Mouse (Mus musculus) hindbrain, embryonic 12.5 days (tissue): ENCODE measurements around the gene Fam163a. TPM values are rescaled to one million over a fixed set of nuclear protein-coding genes. Genes with fewer than 3 reads are reported as not detected.
A peak's percentile ranks its signal among the peaks of the same experiment; 100 is the strongest.
"Not testable (repeated sequence)": the region's sequence is repeated elsewhere in the genome, so short reads cannot be mapped to it uniquely, and the experiment has no call there.

Experiments used
- ATAC-seq: fragments of 200-750 bp; cut with Nextera tagmentation; 2 replicates; pipeline ENCODE4 v1.8.0; 2017; ENCODE audit warnings: moderate TSS enrichment; ENCODE audit not compliant: low FRiP score
- H3K27ac ChIP-seq: fragments of 300-500 bp; sonication (generic); 2 replicates; pipeline ENCODE4 v1.5.1; 2016; ENCODE audit warnings: mild to moderate bottlenecking
- H3K27me3 ChIP-seq: fragments of 300-500 bp; sonication (generic); 2 replicates; pipeline ENCODE4 v1.6.1; 2016; ENCODE audit warnings: mild to moderate bottlenecking
- H3K36me3 ChIP-seq: fragments of 300-500 bp; sonication (generic); 2 replicates; pipeline ENCODE4 v1.6.1; 2016; ENCODE audit warnings: mild to moderate bottlenecking
- H3K4me1 ChIP-seq: fragments of 300-500 bp; sonication (generic); 2 replicates; pipeline ENCODE4 v1.6.1; 2016
- H3K4me2 ChIP-seq: fragments of 300-500 bp; sonication (generic); replicated peaks from 2 replicates; pipeline ENCODE4 v1.6.1; 2016; ENCODE audit warnings: mild to moderate bottlenecking
- H3K4me3 ChIP-seq: fragments of 300-500 bp; sonication (generic); 2 replicates; pipeline ENCODE4 v1.5.1; 2016; ENCODE audit warnings: mild to moderate bottlenecking
- H3K9ac ChIP-seq: fragments of 300-500 bp; sonication (generic); 2 replicates; pipeline ENCODE4 v1.6.1; 2016; ENCODE audit warnings: mild to moderate bottlenecking, moderate library complexity
- H3K9me3 ChIP-seq: fragments of 300-500 bp; sonication (generic); replicated peaks from 2 replicates; pipeline ENCODE4 v1.6.1; 2016; ENCODE audit warnings: mild to moderate bottlenecking
- WGBS: fragments of 180-500 bp; shearing (Covaris S2); methylation state at CpG from one replicate; pipeline ENCODE4 v1.1.7; 2016; 5-methylcytosine and 5-hydroxymethylcytosine counted together
- polyA plus RNA-seq: library from polyadenylated mRNA; unstranded; fragments of >200 nt; fragmentation: Nextera tagmentation; extraction: Ambion mirVana; gene quantifications from 2 replicates; pipeline ENCODE4 v1.2.1, GENCODE M21; 2016

Gene Fam163a
- 6.4 and 7.9 TPM in 2 replicates for polyA plus RNA-seq

GRCm38 (mm10) chr1:156204656-156205131 lies at the start of gene Fam163a:
TSS of gene Fam163a (minus strand) at chr1:156205026.
- WGBS, result under 1% methylated on average over 44 of the region's 44 CpGs
- H3K9me3 ChIP-seq, result no peaks in the 10 kb centered on the region
- H3K9ac ChIP-seq, result peak within 1 kb of the TSS; percentile 60
- H3K27ac ChIP-seq, result no peak within 1 kb of the TSS
- peak within 1 kb of the TSS; percentile 47 for H3K4me3 ChIP-seq
- H3K4me2 ChIP-seq, result peak within 1 kb of the TSS; percentile 78
- peaks cover 24% of the 10 kb centered on the region for H3K4me1 ChIP-seq
- ATAC-seq, result peak; percentile 83
- peaks cover 53% of the 10 kb centered on the region for H3K27me3 ChIP-seq
- H3K36me3 ChIP-seq, result no peaks in the 10 kb centered on the region

- H3K9me3 ChIP-seq, H3K27me3 ChIP-seq, H3K9ac ChIP-seq, H3K36me3 ChIP-seq, H3K4me1 ChIP-seq, H3K27ac ChIP-seq, H3K4me3 ChIP-seq, ATAC-seq, H3K4me2 ChIP-seq: not testable (repeated sequence)
- WGBS, result 88% methylated on average over 4 of the region's 4 CpGs
These were observed 46.3 kb upstream of the Fam163a start for GRCm38 (mm10) chr1:156251096-156251495.

DNA sequence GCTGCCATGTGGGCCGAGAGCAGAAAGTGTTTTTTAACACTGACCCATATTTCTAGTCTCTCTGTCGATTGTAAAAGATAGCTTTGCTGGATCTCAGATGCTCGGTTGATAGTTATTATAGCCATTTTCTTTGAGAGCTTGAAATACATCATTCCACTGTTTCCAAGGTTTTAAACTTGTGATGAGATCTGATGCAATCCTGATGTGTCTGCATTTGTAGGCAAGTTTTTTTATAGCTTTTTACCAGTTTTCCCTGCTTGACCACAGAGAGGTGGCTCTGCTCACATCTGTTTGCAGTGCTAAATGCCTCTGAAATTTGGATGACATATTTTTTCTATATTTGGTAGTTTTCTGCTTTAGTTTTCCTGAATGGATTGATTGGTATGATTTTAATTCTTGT lies 43.1 kb upstream of the Fam163a start:
- Histone ChIP-seq H3K36me3 (no peaks in the 10 kb centered on the region), H3K27ac (no peak overlapping the region), H3K4me3 (no peak overlapping the region), H3K9me3 (no peaks in the 10 kb centered on the region), H3K9ac (no peak overlapping the region), H3K4me1 (no peaks in the 10 kb centered on the region), H3K27me3 (no peaks in the 10 kb centered on the region), H3K4me2 (no peak overlapping the region)
- 77% methylated on average over 3 of the region's 3 CpGs for WGBS
- no peak for ATAC-seq

DNA sequence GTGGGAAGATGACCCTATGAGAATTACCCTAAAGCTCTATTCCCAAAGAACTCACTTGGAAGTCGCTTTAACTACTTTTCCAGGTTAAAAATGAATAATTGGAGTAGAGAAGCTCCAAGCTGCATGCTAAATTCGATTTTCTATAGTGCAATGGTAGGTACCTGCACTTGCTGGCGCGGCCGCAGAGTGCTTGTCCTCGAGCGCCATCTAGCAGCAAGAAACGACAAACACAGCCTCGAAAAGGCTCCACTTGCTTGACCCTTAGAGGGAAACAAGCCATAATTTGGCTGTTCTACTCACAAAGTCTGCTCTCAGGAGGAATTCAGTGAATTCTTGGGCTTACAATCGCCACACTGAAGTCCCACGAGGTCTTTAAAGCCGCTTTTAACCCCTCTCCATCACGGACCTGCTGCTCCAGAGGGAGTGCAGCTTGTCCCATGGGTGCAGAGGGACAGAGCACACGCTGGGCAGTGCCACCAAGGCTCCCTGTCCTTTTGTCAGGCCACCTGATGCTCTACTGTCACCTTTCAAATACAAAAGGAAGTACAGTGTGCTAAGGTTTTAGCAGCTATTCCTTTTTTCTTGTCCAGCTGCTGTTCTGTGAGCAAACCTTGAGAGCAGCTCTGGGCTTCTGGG lies 37.0 kb upstream of the Fam163a start:
- Histone ChIP-seq H3K4me3 (no peak overlapping the region), H3K9ac (no peak overlapping the region), H3K9me3 (no peaks in the 10 kb centered on the region), H3K27me3 (no peaks in the 10 kb centered on the region), H3K4me2 (no peak overlapping the region), H3K4me1 (no peaks in the 10 kb centered on the region), H3K27ac (no peak overlapping the region), H3K36me3 (no peaks in the 10 kb centered on the region)
- no peak for ATAC-seq
- 10% methylated on average over 14 of the region's 14 CpGs for WGBS

DNA sequence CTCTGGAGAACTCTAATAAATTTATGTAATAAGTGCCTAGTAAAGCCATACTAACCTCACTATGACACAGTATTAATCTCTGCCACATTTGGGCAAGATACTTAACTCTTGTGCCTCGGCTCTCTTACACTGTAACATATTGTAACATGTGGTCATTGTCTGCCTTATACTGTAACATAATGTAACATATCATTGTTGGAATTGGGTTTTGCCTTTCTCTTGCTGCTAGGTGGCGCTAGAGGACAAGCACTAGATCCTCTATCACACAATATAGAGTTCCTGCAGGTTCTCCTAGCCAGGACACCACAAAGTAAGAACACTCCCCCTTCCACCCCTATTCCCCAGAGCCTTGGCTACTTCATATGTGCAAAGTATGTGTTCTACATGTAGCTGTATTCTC lies 36.2 kb upstream of the Fam163a start:
- no peaks in the 10 kb centered on the region for H3K9me3 ChIP-seq
- H3K4me2 ChIP-seq, result no peak overlapping the region
- H3K4me1 ChIP-seq, result no peaks in the 10 kb centered on the region
- H3K27me3 ChIP-seq, result no peaks in the 10 kb centered on the region
- H3K9ac ChIP-seq, result no peak overlapping the region
- 42% methylated on average over 2 of the region's 2 CpGs for WGBS
- no peaks in the 10 kb centered on the region for H3K36me3 ChIP-seq
- no peak overlapping the region for H3K4me3 ChIP-seq
- ATAC-seq, result no peak
- no peak overlapping the region for H3K27ac ChIP-seq

DNA sequence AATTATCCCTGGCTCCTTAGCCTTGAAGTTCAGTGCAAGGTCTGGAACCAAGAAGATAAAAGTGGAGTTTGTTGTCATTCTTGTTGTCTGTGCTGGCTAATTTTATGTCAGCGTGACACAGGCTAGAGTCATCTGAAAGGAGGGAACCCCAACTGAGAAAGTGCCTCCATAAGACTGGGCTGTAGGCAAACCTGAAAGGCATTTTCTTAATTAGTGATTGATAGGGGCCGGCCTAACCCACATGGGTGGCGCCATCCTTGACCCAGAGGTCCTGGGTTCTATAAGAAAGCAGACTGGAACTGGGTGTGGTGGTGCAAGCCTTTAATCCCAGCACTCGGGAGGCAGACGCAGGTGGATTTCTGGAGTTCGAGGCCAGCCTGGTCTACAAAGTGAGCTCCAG lies 26.3 kb upstream of the Fam163a start:
- Histone ChIP-seq H3K27ac (peak overlapping the region; percentile 35; the same call in 1 of the 2 replicates), H3K36me3 (no peaks in the 10 kb centered on the region), H3K4me1 (peaks cover 8% of the 10 kb centered on the region; the same call in 1 of the 2 replicates), H3K27me3 (no peaks in the 10 kb centered on the region), H3K4me2 (no peak overlapping the region), H3K4me3 (no peak overlapping the region), H3K9me3 (no peaks in the 10 kb centered on the region), H3K9ac (no peak overlapping the region)
- 80% methylated on average over 6 of the region's 6 CpGs for WGBS
- ATAC-seq, result 0 out of 2 replicates have a peak, but pooled peaks have one; percentile 6

DNA sequence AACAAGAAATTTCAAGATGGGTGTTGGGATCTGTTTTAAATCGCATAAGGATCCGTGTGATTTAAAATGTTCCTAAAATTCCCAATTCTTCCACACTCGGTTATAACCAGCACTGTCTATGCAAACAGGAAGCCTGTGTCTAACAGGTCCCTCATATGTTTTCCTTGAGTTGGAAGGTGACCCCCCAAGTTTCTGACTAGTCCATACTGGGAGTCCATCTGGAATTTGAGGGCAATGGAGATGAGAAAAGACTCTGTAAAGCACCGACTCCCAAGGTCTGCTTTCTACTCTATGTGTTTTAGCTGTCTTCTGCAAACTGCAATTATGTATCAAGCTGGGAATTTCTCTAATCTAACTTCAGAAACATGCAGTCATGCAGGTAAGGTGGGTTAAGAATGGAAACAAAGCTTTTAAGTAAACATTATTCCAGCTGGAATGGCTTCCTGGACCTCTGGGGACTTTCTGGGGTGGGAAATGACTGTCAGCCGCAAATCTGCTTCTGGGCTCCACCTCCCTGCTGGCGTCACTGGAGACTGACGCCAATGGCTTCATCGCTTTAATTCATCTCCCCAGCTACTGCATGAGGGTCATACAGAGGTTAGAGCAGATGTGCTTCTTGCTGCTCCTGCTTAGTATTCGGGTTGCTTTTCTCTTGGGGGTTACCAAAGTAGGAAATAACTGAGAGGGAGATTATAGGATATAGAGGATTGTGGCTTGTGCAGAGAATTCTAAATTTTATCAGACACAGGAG lies 25.7 kb upstream of the Fam163a start:
- peak overlapping the region; percentile 35; the same call in 1 of the 2 replicates for H3K27ac ChIP-seq
- no peaks in the 10 kb centered on the region for H3K9me3 ChIP-seq
- peak overlapping the region; percentile 19; the same call in 1 of the 2 replicates for H3K4me2 ChIP-seq
- 38% methylated on average over 9 of the region's 9 CpGs for WGBS
- H3K36me3 ChIP-seq, result no peaks in the 10 kb centered on the region
- no peak overlapping the region for H3K4me3 ChIP-seq
- H3K4me1 ChIP-seq, result peaks cover 8% of the 10 kb centered on the region; the same call in 1 of the 2 replicates
- no peak overlapping the region for H3K9ac ChIP-seq
- no peaks in the 10 kb centered on the region for H3K27me3 ChIP-seq
- 0 out of 2 replicates have a peak, but pooled peaks have one; percentile 58 for ATAC-seq

GRCm38 (mm10) chr1:156229448-156229847 lies 24.6 kb upstream of the Fam163a start:
- ATAC-seq, result no peak
- Histone ChIP-seq H3K27ac (no peak overlapping the region), H3K27me3 (no peaks in the 10 kb centered on the region), H3K9ac (no peak overlapping the region), H3K36me3 (no peaks in the 10 kb centered on the region), H3K9me3 (no peaks in the 10 kb centered on the region), H3K4me1 (peaks cover 8% of the 10 kb centered on the region; the same call in 1 of the 2 replicates), H3K4me2 (no peak overlapping the region), H3K4me3 (no peak overlapping the region)
- 36% methylated on average over 7 of the region's 7 CpGs for WGBS

DNA sequence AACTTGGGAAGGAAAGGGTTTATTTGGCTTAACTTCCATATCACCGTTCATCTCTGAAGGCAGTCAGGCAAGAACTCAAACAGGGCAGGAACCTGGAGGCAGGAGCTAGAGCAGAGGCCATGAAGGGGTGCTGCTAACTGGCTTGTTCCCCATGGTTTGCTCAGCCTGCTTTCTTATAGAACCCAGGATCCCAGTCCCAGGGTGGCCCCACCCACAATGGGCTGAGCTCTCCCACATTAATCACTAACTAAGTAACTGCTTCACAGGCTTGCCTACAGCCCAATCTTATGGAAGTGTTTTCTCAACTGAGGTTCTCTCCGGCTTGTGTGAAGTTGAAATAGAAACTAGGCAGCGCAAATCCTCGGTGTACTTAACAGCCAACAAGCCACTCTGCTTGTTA lies 23.9 kb upstream of the Fam163a start:
- Histone ChIP-seq H3K36me3 (no peaks in the 10 kb centered on the region), H3K4me2 (no peak overlapping the region), H3K4me3 (no peak overlapping the region), H3K27me3 (no peaks in the 10 kb centered on the region), H3K9ac (no peak overlapping the region), H3K4me1 (peaks cover 8% of the 10 kb centered on the region; the same call in 1 of the 2 replicates), H3K9me3 (no peaks in the 10 kb centered on the region), H3K27ac (no peak overlapping the region)
- no peak for ATAC-seq
- whole genome bisulfite sequencing, result 87% methylated on average over 4 of the region's 4 CpGs

GRCm38 (mm10) chr1:156226903-156227302 lies 22.1 kb upstream of the Fam163a start:
- 69% methylated on average over 5 of the region's 5 CpGs for WGBS
- no peak overlapping the region for H3K4me2 ChIP-seq
- H3K4me3 ChIP-seq, result no peak overlapping the region
- H3K9me3 ChIP-seq, result no peaks in the 10 kb centered on the region
- H3K4me1 ChIP-seq, result peaks cover 22% of the 10 kb centered on the region
- no peak for ATAC-seq
- H3K9ac ChIP-seq, result no peak overlapping the region
- no peaks in the 10 kb centered on the region for H3K27me3 ChIP-seq
- H3K36me3 ChIP-seq, result no peaks in the 10 kb centered on the region
- H3K27ac ChIP-seq, result no peak overlapping the region

GRCm38 (mm10) chr1:156222205-156223000 lies 17.6 kb upstream of the Fam163a start:
- H3K27ac ChIP-seq, result peak overlapping the region; percentile 41
- peak; percentile 62; the same call in 1 of the 2 replicates for ATAC-seq
- WGBS, result 44% methylated on average over 13 of the region's 13 CpGs

GRCm38 (mm10) chr1:156221327-156221726 lies 16.5 kb upstream of the Fam163a start:
- H3K27ac ChIP-seq, result no peak overlapping the region
- H3K4me1 ChIP-seq, result peaks cover 21% of the 10 kb centered on the region
- no peaks in the 10 kb centered on the region for H3K9me3 ChIP-seq
- no peak overlapping the region for H3K9ac ChIP-seq
- H3K4me3 ChIP-seq, result no peak overlapping the region
- no peaks in the 10 kb centered on the region for H3K27me3 ChIP-seq
- H3K36me3 ChIP-seq, result no peaks in the 10 kb centered on the region
- no peak overlapping the region for H3K4me2 ChIP-seq
- 0 out of 2 replicates have a peak, but pooled peaks have one; percentile 49 for ATAC-seq
- WGBS, result 20% methylated on average over 2 of the region's 2 CpGs

More at GRCm38 (mm10) chr1:156222205-156223000, 17.6 kb upstream of the Fam163a start:
- Histone ChIP-seq H3K4me3 (no peak overlapping the region), H3K36me3 (no peaks in the 10 kb centered on the region), H3K9me3 (no peaks in the 10 kb centered on the region), H3K4me1 (peaks cover 21% of the 10 kb centered on the region), H3K9ac (no peak overlapping the region), H3K4me2 (no peak overlapping the region), H3K27me3 (no peaks in the 10 kb centered on the region)
